17 mouse cellular contexts compared by ENCODE assay signal in the genomic region with DNA sequence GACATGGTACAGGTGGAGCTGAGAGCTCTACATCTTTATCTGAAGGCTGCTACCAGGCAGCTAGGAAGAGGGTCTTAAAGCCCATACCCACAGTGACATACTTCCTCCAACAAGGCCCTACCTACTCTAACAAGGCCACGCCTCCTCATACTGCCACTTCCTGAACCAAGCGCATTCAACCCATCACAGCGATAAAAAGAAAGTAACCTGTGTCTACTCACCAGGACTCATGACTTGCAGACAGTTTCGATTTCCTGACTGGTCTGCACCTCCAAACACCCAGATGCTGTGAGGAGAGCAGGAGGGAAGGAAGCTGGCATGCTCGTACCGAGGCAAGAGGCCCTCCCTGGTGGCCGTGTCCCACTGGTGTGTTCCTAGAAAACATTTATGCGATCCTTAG. TPM values are rescaled to one million over a fixed set of nuclear protein-coding genes. Genes with fewer than 3 reads are reported as not detected.
DNase-seq lines count a peak whose midpoint lies in the region; ATAC-seq lines count a peak whose summit lies in the region.
"Had no signal": no experiment of that assay in that cellular context is flagged by ENCODE, and none has a peak within 500 bp of the region (broad histone marks: within the 10 kb centered on the region; RNA-seq: fewer than 3 reads in every experiment).

No protein-coding gene starts in this region.

- WGBS in liver, embryonic 15.5 days (ENCODE audit: insufficient replicate concordance), result 60% methylated on average over 8 of the region's 8 CpGs
- WGBS in midbrain, embryonic 16.5 days, result 90% methylated on average over 8 of the region's 8 CpGs

- no peaks in the 10 kb centered on the region for H3K9me3 ChIP-seq in liver, embryonic 15.5 days (replicated peaks)
- no peaks in the 10 kb centered on the region for H3K9me3 ChIP-seq in midbrain, embryonic 16.5 days (replicated peaks; ENCODE audit: control insufficient read depth, low read length, poor library complexity, severe bottlenecking)
- H3K9me3 ChIP-seq: midbrain, embryonic 10.5 days had no signal

- H3K4me3 ChIP-seq in liver, embryonic 15.5 days (replicated peaks), result peak overlapping the region; percentile 32
- H3K4me3 ChIP-seq in midbrain, embryonic 16.5 days (ENCODE audit: low read depth, low read length), result no peak overlapping the region
- H3K4me3 ChIP-seq: heart, adult 2 months; layer of hippocampus, adult 2 months; midbrain, embryonic 10.5 days had no signal

- peak overlapping the region; percentile 4; the same call in 1 of the 2 replicates for H3K9ac ChIP-seq in liver, embryonic 15.5 days
- no peak overlapping the region for H3K9ac ChIP-seq in midbrain, embryonic 16.5 days (ENCODE audit: low read depth, low read length)

- peak; percentile 100 for ATAC-seq in activated CD4-positive, CD25-positive, alpha-beta regulatory T cell, adult 4 months
- ATAC-seq in liver, embryonic 15.5 days (ENCODE audit: insufficient read depth), result no peak
- ATAC-seq in midbrain, embryonic 16.5 days, result no peak

- H3K27ac ChIP-seq in liver, embryonic 15.5 days (replicated peaks), result peak overlapping the region; percentile 30; the same call in 1 of the 2 replicates
- H3K27ac ChIP-seq in midbrain, embryonic 16.5 days (ENCODE audit: low read length), result no peak overlapping the region
- H3K27ac ChIP-seq: heart, adult 2 months; layer of hippocampus, adult 2 months; midbrain, embryonic 10.5 days had no signal

- peaks cover 5% of the 10 kb centered on the region; the same call in 1 of the 2 replicates for H3K4me1 ChIP-seq in liver, embryonic 15.5 days (replicated peaks)
- no peaks in the 10 kb centered on the region for H3K4me1 ChIP-seq in midbrain, embryonic 16.5 days (ENCODE audit: control insufficient read depth, insufficient read depth, low read length)
- H3K4me1 ChIP-seq: midbrain, embryonic 10.5 days had no signal

- no peaks in the 10 kb centered on the region for H3K27me3 ChIP-seq in liver, embryonic 15.5 days
- H3K27me3 ChIP-seq in midbrain, embryonic 16.5 days (ENCODE audit: control insufficient read depth, insufficient read depth, low read depth, low read length), result no peaks in the 10 kb centered on the region

- H3K36me3 ChIP-seq in liver, embryonic 15.5 days (replicated peaks), result peaks cover 48% of the 10 kb centered on the region
- H3K36me3 ChIP-seq in midbrain, embryonic 16.5 days (ENCODE audit: control insufficient read depth, insufficient read depth, low read length), result no peaks in the 10 kb centered on the region; the same call in 1 of the 2 replicates

- peak overlapping the region; percentile 45 for H3K4me2 ChIP-seq in liver, embryonic 15.5 days
- no peak overlapping the region for H3K4me2 ChIP-seq in midbrain, embryonic 16.5 days (ENCODE audit: low read length)

- peak; percentile 74 to 79 for DNase-seq in B cell, adult 2 months
- peak; percentile 43 for DNase-seq in spleen, adult 12 weeks (ENCODE audit: low spot score)
- DNase-seq in gastrocnemius, adult 18-20 months (ENCODE audit: low spot score), result no peak
- DNase-seq in urinary bladder, adult 2 months (ENCODE audit: low spot score), result no peak
- DNase-seq in layer of hippocampus, postnatal 25 days (ENCODE audit: extremely low spot score in 1 of 2, low spot score in 1 of 2), result no peak
- DNase-seq: heart, postnatal 36 days; kidney, adult 8-10 months had no signal

RNA-seq across cellular contexts. Expression of a gene that starts 9.4 kb away (rescaled TPM):
- polyA plus RNA-seq in activated CD4-positive, CD25-positive, alpha-beta regulatory T cell, adult 4 months (2017; shearing (Covaris generic)), result 10 to 100 TPM; 48.7 to 64.7 TPM
- 20.1 and 22.3 TPM in 2 replicates for polyA plus RNA-seq in liver, embryonic 15.5 days (2015; fragmentation: Nextera tagmentation; extraction: Ambion mirVana)
- 10 to 100 TPM; 10.2 to 11.5 TPM for total RNA-seq in gastrocnemius, adult 18-20 months (2021)
- polyA plus RNA-seq in urinary bladder, adult 2 months (2012; rRNA removed), result 15.4 and 17.0 TPM in 2 replicates
- 24.5 and 27.4 TPM in 2 replicates for polyA plus RNA-seq in midbrain, embryonic 16.5 days (2015; fragmentation: Nextera tagmentation; extraction: Ambion mirVana)
- total RNA-seq in layer of hippocampus, postnatal 25 days (2021), result 10 to 100 TPM; 29.6 to 34.6 TPM

RNA-seq across cellular contexts. Expression of a gene that starts 18.5 kb away (rescaled TPM):
- 100 to 1,000 TPM; 510 to 612 TPM for polyA plus RNA-seq in activated CD4-positive, CD25-positive, alpha-beta regulatory T cell, adult 4 months (2017; shearing (Covaris generic))
- 509 TPM in 2 replicates for polyA plus RNA-seq in liver, embryonic 15.5 days (2015; fragmentation: Nextera tagmentation; extraction: Ambion mirVana)
- 100 to 1,000 TPM; 138 to 213 TPM for total RNA-seq in gastrocnemius, adult 18-20 months (2021)
- 272 and 309 TPM in 2 replicates for polyA plus RNA-seq in urinary bladder, adult 2 months (2012; rRNA removed)
- polyA plus RNA-seq in midbrain, embryonic 16.5 days (2015; fragmentation: Nextera tagmentation; extraction: Ambion mirVana), result 420 and 450 TPM in 2 replicates
- total RNA-seq in layer of hippocampus, postnatal 25 days (2021), result 100 to 1,000 TPM; 220 to 358 TPM

RNA-seq across cellular contexts. Expression of a gene that starts 35.2 kb away (rescaled TPM):
- 10 to 100 TPM; 49.3 to 50.9 TPM for polyA plus RNA-seq in activated CD4-positive, CD25-positive, alpha-beta regulatory T cell, adult 4 months (2017; shearing (Covaris generic))
- polyA plus RNA-seq in liver, embryonic 15.5 days (2015; fragmentation: Nextera tagmentation; extraction: Ambion mirVana), result 79.9 and 89.4 TPM in 2 replicates
- 10 to 100 TPM; 32.3 to 32.8 TPM for total RNA-seq in gastrocnemius, adult 18-20 months (2021)
- polyA plus RNA-seq in urinary bladder, adult 2 months (2012; rRNA removed), result 26.6 and 32.5 TPM in 2 replicates
- 107 and 113 TPM in 2 replicates for polyA plus RNA-seq in midbrain, embryonic 16.5 days (2015; fragmentation: Nextera tagmentation; extraction: Ambion mirVana)
- total RNA-seq in layer of hippocampus, postnatal 25 days (2021), result 100 to 1,000 TPM in 1 of 2 experiments, 10 to 100 TPM in 1; 96.2 to 104 TPM

RNA-seq across cellular contexts. Expression of a gene that starts 35.8 kb away (rescaled TPM):
- 10 to 100 TPM; 69.1 to 87.0 TPM for polyA plus RNA-seq in activated CD4-positive, CD25-positive, alpha-beta regulatory T cell, adult 4 months (2017; shearing (Covaris generic))
- polyA plus RNA-seq in liver, embryonic 15.5 days (2015; fragmentation: Nextera tagmentation; extraction: Ambion mirVana), result 57.5 and 60.5 TPM in 2 replicates
- total RNA-seq in gastrocnemius, adult 18-20 months (2021), result 10 to 100 TPM; 48.0 to 50.7 TPM
- polyA plus RNA-seq in urinary bladder, adult 2 months (2012; rRNA removed), result 70.3 and 71.0 TPM in 2 replicates
- polyA plus RNA-seq in midbrain, embryonic 16.5 days (2015; fragmentation: Nextera tagmentation; extraction: Ambion mirVana), result 102 and 106 TPM in 2 replicates
- 10 to 100 TPM; 82.5 to 84.3 TPM for total RNA-seq in layer of hippocampus, postnatal 25 days (2021)

RNA-seq across cellular contexts. Expression of a gene that starts 42.5 kb away (rescaled TPM):
- polyA plus RNA-seq in activated CD4-positive, CD25-positive, alpha-beta regulatory T cell, adult 4 months (2017; shearing (Covaris generic)), result not detected
- polyA plus RNA-seq in liver, embryonic 15.5 days (2015; fragmentation: Nextera tagmentation; extraction: Ambion mirVana), result not detected in 2 replicates
- under 1 TPM; 0.36 to 0.62 TPM for total RNA-seq in gastrocnemius, adult 18-20 months (2021)
- polyA plus RNA-seq in urinary bladder, adult 2 months (2012; rRNA removed), result 0.04 and 0.08 TPM in 2 replicates
- polyA plus RNA-seq in midbrain, embryonic 16.5 days (2015; fragmentation: Nextera tagmentation; extraction: Ambion mirVana), result not detected in 2 replicates
- not detected for total RNA-seq in layer of hippocampus, postnatal 25 days (2021)
- total RNA-seq: heart, adult 2 months; heart, postnatal 36 days; layer of hippocampus, adult 2 months had no signal
- polyA plus RNA-seq: cortical plate, adult 2 months; forebrain, embryonic 11.5 days; heart, adult 2 months; limb, embryonic 11.5 days; midbrain, embryonic 10.5 days; neural tube, embryonic 14.5 days had no signal

Comparison
In these comparisons a context has a peak if more than half of its experiments do, and no peak if none do; other contexts are left out.
1. DNase-seq: peak in B cell, adult 2 months (2 of 2) and spleen, adult 12 weeks (single experiment); none in gastrocnemius, adult 18-20 months (single experiment), urinary bladder, adult 2 months (single experiment) and layer of hippocampus, postnatal 25 days (0 of 2).